Mouse (Mus musculus) cerebellum, adult 11-12 months (tissue): ENCODE data around the gene Cst3.

Experiments
- DNase-seq: peaks from one replicate; pipeline ENCODE4 v3.0.0; 2022

The Cst3 gene

GRCm38 (mm10) chr2:148875335-148875811 is at the start of gene Cst3:
TSS of gene Cst3 (minus strand) at chr2:148875692.
- peak; percentile 89 for DNase-seq

GRCm38 (mm10) chr2:148902286-148902685 is 26.8 kb upstream of the Cst3 start:
- DNase-seq, result peak; percentile 34

- no peak for DNase-seq
Measured at GRCm38 (mm10) chr2:148900305-148900704, 24.8 kb upstream of the Cst3 start.

GRCm38 (mm10) chr2:148896219-148896618 is 20.7 kb upstream of the Cst3 start:
- no peak for DNase-seq

GRCm38 (mm10) chr2:148893107-148893506 is 17.6 kb upstream of the Cst3 start:
- DNase-seq, result no peak

- DNase-seq, result peak; percentile 11
Measured at GRCm38 (mm10) chr2:148890021-148890851, 14.7 kb upstream of the Cst3 start.

GRCm38 (mm10) chr2:148889331-148890010 is 14.0 kb upstream of the Cst3 start:
- DNase-seq, result no peak

GRCm38 (mm10) chr2:148888872-148889271 is 13.4 kb upstream of the Cst3 start:
- DNase-seq, result no peak

GRCm38 (mm10) chr2:148884738-148885137 is 9.2 kb upstream of the Cst3 start:
- DNase-seq, result no peak

GRCm38 (mm10) chr2:148879199-148879598 is 3.7 kb upstream of the Cst3 start:
- DNase-seq, result no peak

- DNase-seq, result no peak
Measured at GRCm38 (mm10) chr2:148878641-148879130, 3.2 kb upstream of the Cst3 start.

GRCm38 (mm10) chr2:148877016-148877770 is 1.7 kb upstream of the Cst3 start:
- DNase-seq, result peak; percentile 15

- DNase-seq, result peak; percentile 38
Measured at GRCm38 (mm10) chr2:148874617-148875334, 716 bp downstream of the Cst3 start.

GRCm38 (mm10) chr2:148874224-148874616 is 1.3 kb downstream of the Cst3 start:
- no peak for DNase-seq

GRCm38 (mm10) chr2:148872860-148873259 is 2.6 kb downstream of the Cst3 start:
- no peak for DNase-seq

- DNase-seq, result no peak
Measured at GRCm38 (mm10) chr2:148870526-148870925, 5.0 kb downstream of the Cst3 start.

GRCm38 (mm10) chr2:148868959-148869358 is 6.5 kb downstream of the Cst3 start:
- DNase-seq, result no peak

GRCm38 (mm10) chr2:148864966-148865365 is 10.5 kb downstream of the Cst3 start, which contains the start of gene 9230104L09Rik:
TSS of gene 9230104L09Rik (minus strand) at chr2:148865038.
- DNase-seq, result no peak

- DNase-seq, result no peak
Measured at GRCm38 (mm10) chr2:148861693-148862092, 13.8 kb downstream of the Cst3 start.

GRCm38 (mm10) chr2:148860993-148861392 is 14.5 kb downstream of the Cst3 start:
- no peak for DNase-seq

GRCm38 (mm10) chr2:148857506-148857905 is 18.0 kb downstream of the Cst3 start:
- DNase-seq, result no peak
